Mouse (Mus musculus): ENCODE measurements around the gene Tubgcp3. TPM values are rescaled to one million over a fixed set of nuclear protein-coding genes. Genes with fewer than 3 reads are reported as not detected.
"Not testable (repeated sequence)": the region's sequence is repeated elsewhere in the genome, so short reads cannot be mapped to it uniquely, and the experiment has no call there.

Gene Tubgcp3
- total RNA-seq, 1 experiment from 2014 or later: 49.9 TPM

GRCm38 (mm10) chr8:12644894-12645293, 27.2 kb downstream of the Tubgcp3 start:
- ATAC-seq (replicated peaks; ENCODE audit: low read depth, poor library complexity, severe bottlenecking): no peak

GRCm38 (mm10) chr8:12644341-12644740, 27.7 kb downstream of the Tubgcp3 start:
- ATAC-seq (replicated peaks; ENCODE audit: low read depth, poor library complexity, severe bottlenecking): no peak

DNA sequence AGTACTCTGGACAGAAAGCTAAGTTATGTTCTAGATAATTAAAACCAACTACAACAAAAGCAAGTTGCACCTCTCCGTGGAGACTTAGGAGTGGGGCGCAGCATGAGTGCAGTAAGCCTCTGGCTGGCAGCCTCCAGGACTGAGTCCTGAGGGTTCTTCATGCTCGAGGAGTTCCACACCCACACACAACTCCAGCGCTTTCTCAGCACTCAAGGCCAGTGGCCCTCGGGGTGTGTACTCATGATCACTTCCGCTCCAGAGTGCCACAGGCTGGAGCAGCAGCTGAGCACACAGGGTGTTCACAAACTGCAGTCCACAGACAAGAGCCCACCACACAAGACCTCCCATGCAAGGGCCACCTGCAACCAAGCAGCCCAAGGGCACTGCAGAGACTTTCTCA, 30.5 kb downstream of the Tubgcp3 start:
- ATAC-seq (replicated peaks; ENCODE audit: low read depth, poor library complexity, severe bottlenecking): no peak

GRCm38 (mm10) chr8:12638446-12638845, 33.6 kb downstream of the Tubgcp3 start:
- ATAC-seq (replicated peaks; ENCODE audit: low read depth, poor library complexity, severe bottlenecking): no peak

DNA sequence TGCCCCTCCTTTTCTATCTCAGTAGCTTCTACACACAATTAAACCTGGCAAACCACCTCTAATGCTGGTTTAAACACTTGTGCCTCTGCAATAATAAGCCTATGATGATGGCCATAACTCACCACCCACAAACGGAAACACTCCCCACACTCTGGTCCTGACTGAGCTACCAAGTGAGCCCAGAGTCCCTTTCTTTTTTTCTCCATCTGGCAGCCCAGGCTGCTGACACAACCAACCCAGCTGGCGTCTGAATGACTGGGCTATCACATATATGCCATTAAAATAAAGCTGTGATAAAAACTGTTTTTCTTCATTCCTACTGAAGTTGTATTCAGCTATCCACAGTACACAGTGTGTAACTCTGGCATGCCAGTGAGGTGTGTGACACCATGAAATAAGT, 36.7 kb downstream of the Tubgcp3 start:
- no peak for ATAC-seq (replicated peaks; ENCODE audit: low read depth, poor library complexity, severe bottlenecking)

DNA sequence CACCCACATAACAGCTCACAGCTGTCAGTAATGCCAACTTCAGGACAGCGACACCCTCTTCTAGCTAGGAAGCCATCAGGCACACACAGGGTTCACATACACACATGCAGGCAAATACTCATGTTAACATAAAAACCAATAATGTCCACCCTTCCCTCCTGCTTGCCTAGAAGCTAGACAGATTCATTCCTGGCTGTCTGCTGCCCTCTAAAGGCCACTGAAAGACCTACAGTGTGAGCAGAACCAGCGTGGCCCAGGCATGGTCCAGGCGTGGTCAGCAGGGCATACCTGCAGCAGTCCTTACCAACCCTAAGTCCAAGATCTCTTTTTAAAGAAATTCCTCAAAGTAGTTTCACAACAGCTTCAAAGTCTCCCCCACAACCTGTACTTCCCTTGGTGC, 43.0 kb downstream of the Tubgcp3 start:
- ATAC-seq (replicated peaks; ENCODE audit: low read depth, poor library complexity, severe bottlenecking): peak; percentile 58; the same call in 1 of the 2 replicates

GRCm38 (mm10) chr8:12625890-12626289, 46.2 kb downstream of the Tubgcp3 start:
- no peak for ATAC-seq (replicated peaks; ENCODE audit: low read depth, poor library complexity, severe bottlenecking)

GRCm38 (mm10) chr8:12621550-12622222, 50.4 kb downstream of the Tubgcp3 start:
- no peak for ATAC-seq (replicated peaks; ENCODE audit: low read depth, poor library complexity, severe bottlenecking)

GRCm38 (mm10) chr8:12617369-12617768, 54.7 kb downstream of the Tubgcp3 start:
- not testable (repeated sequence) for ATAC-seq (replicated peaks; ENCODE audit: low read depth, poor library complexity, severe bottlenecking)

GRCm38 (mm10) chr8:12613201-12613600, 58.8 kb downstream of the Tubgcp3 start:
- no peak for ATAC-seq (replicated peaks; ENCODE audit: low read depth, poor library complexity, severe bottlenecking)

GRCm38 (mm10) chr8:12609752-12610449, 62.1 kb downstream of the Tubgcp3 start:
- no peak for ATAC-seq (replicated peaks; ENCODE audit: low read depth, poor library complexity, severe bottlenecking)

DNA sequence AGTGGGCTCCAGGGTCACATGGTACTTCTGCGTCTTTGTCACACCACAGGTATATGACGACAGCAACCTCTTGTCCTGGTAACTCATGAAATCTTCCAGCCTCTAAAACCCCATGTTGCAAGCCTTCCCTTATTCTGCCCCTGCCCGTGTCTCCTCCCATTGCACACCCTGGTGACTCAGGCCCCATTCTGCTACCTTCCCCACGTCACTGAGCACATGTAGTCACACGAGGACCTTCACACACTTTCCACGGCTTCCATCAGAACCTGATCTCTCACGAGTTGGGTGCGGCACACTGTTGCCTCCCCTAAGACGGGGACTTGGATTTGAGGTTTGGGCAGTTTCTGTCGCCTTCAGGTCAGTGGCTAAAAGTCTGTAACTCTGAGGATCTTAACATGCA, 63.2 kb downstream of the Tubgcp3 start:
- ATAC-seq (replicated peaks; ENCODE audit: low read depth, poor library complexity, severe bottlenecking): no peak

DNA sequence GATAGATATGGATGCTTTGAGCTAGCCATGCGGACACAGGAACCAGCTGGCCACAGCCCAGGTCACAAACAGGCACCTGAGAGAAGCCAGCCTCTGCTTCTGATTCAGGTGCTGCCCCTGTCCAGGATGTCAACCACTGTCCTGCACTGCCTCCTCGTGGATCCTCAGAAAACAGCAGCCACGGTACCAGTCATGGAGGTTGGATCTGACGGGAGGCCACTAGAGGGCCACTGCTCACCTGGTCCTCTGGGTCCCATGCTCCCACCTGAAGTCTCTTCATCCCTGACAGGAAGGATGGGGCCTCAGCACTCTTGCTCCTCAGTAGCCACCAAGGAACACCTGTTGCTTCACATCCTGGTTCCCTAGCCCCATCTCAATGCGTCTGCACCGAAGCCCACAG, 64.8 kb downstream of the Tubgcp3 start:
- peak; percentile 94 for ATAC-seq (replicated peaks; ENCODE audit: low read depth, poor library complexity, severe bottlenecking)

- no peak for ATAC-seq (replicated peaks; ENCODE audit: low read depth, poor library complexity, severe bottlenecking)
Measured at GRCm38 (mm10) chr8:12583785-12584184, 88.3 kb downstream of the Tubgcp3 start.

- not testable (repeated sequence) for ATAC-seq (replicated peaks; ENCODE audit: low read depth, poor library complexity, severe bottlenecking)
Measured at GRCm38 (mm10) chr8:12579339-12579999, 92.6 kb downstream of the Tubgcp3 start.

DNA sequence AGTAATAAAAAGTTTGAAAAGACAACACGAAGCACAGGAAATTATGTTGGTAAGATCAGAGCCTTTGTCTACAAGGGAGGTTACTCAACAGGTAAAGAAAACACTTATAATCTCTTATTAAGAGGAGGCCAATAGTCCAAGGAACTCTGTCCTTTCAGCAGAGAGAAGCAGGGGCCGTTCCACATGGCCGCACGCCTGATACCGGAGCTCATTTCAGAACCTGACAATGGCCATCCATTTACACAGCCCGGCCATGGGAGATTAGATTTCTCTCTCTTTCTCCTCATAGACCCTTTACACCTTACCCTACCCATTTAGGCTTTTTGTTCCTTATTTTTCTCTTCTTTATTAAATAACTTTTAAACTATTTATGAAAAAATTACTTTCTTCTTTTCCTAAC, 95.3 kb downstream of the Tubgcp3 start:
- no peak for ATAC-seq (replicated peaks; ENCODE audit: low read depth, poor library complexity, severe bottlenecking)

DNA sequence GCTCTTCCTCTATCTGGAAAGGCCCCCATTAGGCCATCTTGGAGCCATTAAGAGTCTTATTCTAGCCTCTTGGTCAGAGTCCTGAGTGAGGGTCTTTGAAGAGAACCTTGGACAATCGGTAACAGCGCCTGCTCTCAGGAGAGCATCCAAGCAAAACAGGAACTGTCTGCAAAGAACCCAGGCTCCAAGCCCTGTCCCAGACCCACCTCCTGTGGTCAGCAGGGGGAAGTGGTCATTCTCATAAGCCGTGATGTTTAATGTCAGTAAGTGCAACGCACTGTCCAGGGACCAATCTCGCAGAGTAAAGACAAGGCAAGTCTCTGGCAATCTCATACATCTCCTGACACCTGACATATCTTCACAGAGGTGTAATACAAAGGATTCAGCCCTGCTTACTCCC, 96.0 kb downstream of the Tubgcp3 start:
- ATAC-seq (replicated peaks; ENCODE audit: low read depth, poor library complexity, severe bottlenecking): 0 out of 2 replicates have a peak, but pooled peaks have one; percentile 25

GRCm38 (mm10) chr8:12572814-12573534, 99.1 kb downstream of the Tubgcp3 start, which contains the start of gene Spaca7:
TSS of gene Spaca7 (plus strand) at chr8:12573029.
- no peak for ATAC-seq (replicated peaks; ENCODE audit: low read depth, poor library complexity, severe bottlenecking)

DNA sequence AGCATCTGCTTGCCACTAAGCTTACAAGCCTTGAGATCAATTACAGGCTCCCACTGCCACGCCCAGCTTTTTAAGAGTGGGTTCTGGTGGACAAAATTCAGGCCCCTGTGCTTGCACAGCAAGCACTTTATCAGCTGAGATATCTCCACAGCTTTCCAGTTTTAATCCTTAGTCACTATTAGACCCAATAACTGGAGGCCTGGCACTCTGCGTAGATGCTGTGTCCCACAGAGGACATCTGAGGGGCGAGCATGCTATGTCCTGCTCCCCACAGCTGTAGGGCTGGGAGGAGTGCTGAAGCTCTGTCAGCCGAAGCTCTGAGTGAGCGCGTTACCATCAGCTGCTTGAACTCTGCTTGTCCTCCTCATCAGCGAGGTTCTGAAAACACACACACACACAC, 105.5 kb downstream of the Tubgcp3 start:
- ATAC-seq (replicated peaks; ENCODE audit: low read depth, poor library complexity, severe bottlenecking): no peak

DNA sequence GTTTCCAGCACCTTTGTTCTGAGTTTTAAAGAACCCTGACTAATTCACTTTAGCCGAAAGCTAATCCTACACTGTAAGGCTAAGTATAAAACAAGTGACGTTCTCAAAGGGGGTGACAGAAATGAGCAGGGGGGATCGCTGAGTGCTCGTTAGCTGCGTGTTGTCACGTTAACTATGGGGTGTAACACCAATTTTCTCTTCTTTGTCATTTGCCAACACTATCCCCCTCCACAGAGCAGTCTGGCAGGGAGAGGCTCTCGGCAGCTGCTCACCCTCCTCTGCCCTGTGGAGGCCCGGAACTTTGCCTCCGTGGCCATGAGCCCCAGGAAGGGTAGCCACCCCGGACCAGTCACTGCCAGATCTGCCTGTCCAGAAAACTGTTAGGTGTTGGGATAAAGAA, 106.6 kb downstream of the Tubgcp3 start:
- ATAC-seq (replicated peaks; ENCODE audit: low read depth, poor library complexity, severe bottlenecking): no peak
